Mouse (Mus musculus) layer of hippocampus, postnatal 14 days (tissue): ENCODE results near the gene Lig4. TPM values are rescaled to one million over a fixed set of nuclear protein-coding genes. Genes with fewer than 3 reads are reported as not detected.

Experiments
- DNase-seq, 2 experiments: peaks; one replicate each; pipeline ENCODE4 v3.0.0; 2021 to 2022; ENCODE audit warnings: low spot score in 2 of 2, mixed read lengths in 1 of 2
- total RNA-seq, 2 experiments: library from RNA; stranded (reverse); gene quantifications; 2 replicates each; pipeline ENCODE4 v1.2.3; 2021

Gene Lig4
- total RNA-seq, 2 experiments from 2014 or later, result 10.8 to 10.9 TPM

- peak; percentile 49 to 52 for DNase-seq
Measured at GRCm38 (mm10) chr8:9934891-9935565, 42.5 kb downstream of the Lig4 start.

- DNase-seq, result no peak
Measured at GRCm38 (mm10) chr8:9932711-9933110, 44.8 kb downstream of the Lig4 start.

GRCm38 (mm10) chr8:9929746-9930445, 47.6 kb downstream of the Lig4 start:
- DNase-seq, result peak; percentile 25 to 42

Other genes starting within 250 kb of the Lig4 start
- 100 to 1,000 TPM in 1 of 2 experiments, 10 to 100 TPM in 1; 98.4 to 111 TPM for gene Fam155a, start 206.5 kb downstream of the Lig4 start, total RNA-seq
- gene Gm10217, start 113.4 kb downstream of the Lig4 start, total RNA-seq, result not detected
- gene Abhd13, start within 50 bp of the Lig4 start, total RNA-seq, result 10 to 100 TPM; 28.4 to 31.7 TPM
- gene Tnfsf13b, start 28.8 kb upstream of the Lig4 start, total RNA-seq, result 1 to 10 TPM; 2.5 to 4.2 TPM
- 10 to 100 TPM; 50.5 to 51.3 TPM for gene Myo16, start 176.2 kb upstream of the Lig4 start, total RNA-seq